Mouse (Mus musculus): Measurements from ENCODE around the gene Olfr1395. TPM values are rescaled to one million over a fixed set of nuclear protein-coding genes. Genes with fewer than 3 reads are reported as not detected.

Olfr1395 gene
- polyA plus RNA-seq (2014; fragmentation: Nextera tagmentation; extraction: Ambion mirVana), result not detected in 2 replicates

GRCm38 (mm10) chr11:49141974-49142373, at the start of gene Olfr1395:
Gene Olfr1395, plus strand, starts transcription at chr11:49142274.
- DNase-seq (ENCODE audit: low spot score, missing footprints) (no peak), ATAC-seq (ENCODE audit: low FRiP score) (no peak)
- 90% methylated on average over 6 of the region's 6 CpGs for WGBS
- H3K27ac ChIP-seq (ENCODE audit: low read depth, low read length), result no peak within 1 kb of the TSS
- no peaks in the 10 kb centered on the region for H3K4me1 ChIP-seq (ENCODE audit: control insufficient read depth, insufficient read depth, low read length)
- H3K27me3 ChIP-seq (ENCODE audit: control insufficient read depth, insufficient read depth, low read length), result no peaks in the 10 kb centered on the region
- no peak within 1 kb of the TSS for H3K4me3 ChIP-seq (ENCODE audit: low read depth, low read length)
- no peaks in the 10 kb centered on the region for H3K36me3 ChIP-seq (ENCODE audit: control insufficient read depth, insufficient read depth, low read length)
- no peak within 1 kb of the TSS for H3K4me2 ChIP-seq
- no peaks in the 10 kb centered on the region for H3K9me3 ChIP-seq (ENCODE audit: control insufficient read depth, low read length)
- H3K9ac ChIP-seq (ENCODE audit: low read length), result no peak within 1 kb of the TSS

GRCm38 (mm10) chr11:49092786-49093185, 49.3 kb upstream of the Olfr1395 start:
- Histone ChIP-seq H3K36me3 (ENCODE audit: control insufficient read depth, insufficient read depth, low read length) (no peaks in the 10 kb centered on the region), H3K27me3 (ENCODE audit: control insufficient read depth, insufficient read depth, low read length) (no peaks in the 10 kb centered on the region), H3K4me1 (ENCODE audit: control insufficient read depth, insufficient read depth, low read length) (no peaks in the 10 kb centered on the region; the same call in 1 of the 2 replicates), H3K4me3 (ENCODE audit: low read depth, low read length) (no peak overlapping the region), H3K4me2 (no peak overlapping the region), H3K9ac (ENCODE audit: low read length) (no peak overlapping the region), H3K9me3 (ENCODE audit: control insufficient read depth, low read length) (no peaks in the 10 kb centered on the region), H3K27ac (ENCODE audit: low read depth, low read length) (no peak overlapping the region)
- ATAC-seq (ENCODE audit: low FRiP score) (no peak), DNase-seq (ENCODE audit: low spot score, missing footprints) (no peak)
- WGBS, result 95% methylated on average over 2 of the region's 2 CpGs

- Histone ChIP-seq H3K36me3 (ENCODE audit: control insufficient read depth, insufficient read depth, low read length) (no peaks in the 10 kb centered on the region), H3K9me3 (ENCODE audit: control insufficient read depth, low read length) (no peaks in the 10 kb centered on the region), H3K4me2 (no peak overlapping the region), H3K27ac (ENCODE audit: low read depth, low read length) (no peak overlapping the region), H3K4me3 (ENCODE audit: low read depth, low read length) (no peak overlapping the region), H3K9ac (ENCODE audit: low read length) (no peak overlapping the region), H3K27me3 (ENCODE audit: control insufficient read depth, insufficient read depth, low read length) (no peaks in the 10 kb centered on the region), H3K4me1 (ENCODE audit: control insufficient read depth, insufficient read depth, low read length) (no peaks in the 10 kb centered on the region)
- WGBS, result 89% methylated on average over 6 of the region's 6 CpGs
- DNase-seq (ENCODE audit: low spot score, missing footprints), result no peak
- no peak for ATAC-seq (ENCODE audit: low FRiP score)
Measured at GRCm38 (mm10) chr11:49093861-49094660, 48.0 kb upstream of the Olfr1395 start.

GRCm38 (mm10) chr11:49095367-49095766, 46.7 kb upstream of the Olfr1395 start:
- 83% methylated on average over 4 of the region's 4 CpGs for WGBS
- no peaks in the 10 kb centered on the region for H3K4me1 ChIP-seq (ENCODE audit: control insufficient read depth, insufficient read depth, low read length)
- H3K36me3 ChIP-seq (ENCODE audit: control insufficient read depth, insufficient read depth, low read length), result no peaks in the 10 kb centered on the region
- no peak overlapping the region for H3K27ac ChIP-seq (ENCODE audit: low read depth, low read length)
- H3K9ac ChIP-seq (ENCODE audit: low read length), result no peak overlapping the region
- no peaks in the 10 kb centered on the region for H3K9me3 ChIP-seq (ENCODE audit: control insufficient read depth, low read length)
- H3K4me3 ChIP-seq (ENCODE audit: low read depth, low read length), result no peak overlapping the region
- H3K4me2 ChIP-seq, result no peak overlapping the region
- DNase-seq (ENCODE audit: low spot score, missing footprints) (no peak), ATAC-seq (ENCODE audit: low FRiP score) (no peak)
- H3K27me3 ChIP-seq (ENCODE audit: control insufficient read depth, insufficient read depth, low read length), result no peaks in the 10 kb centered on the region

GRCm38 (mm10) chr11:49100409-49100808, 41.7 kb upstream of the Olfr1395 start:
- Histone ChIP-seq H3K4me1 (ENCODE audit: control insufficient read depth, insufficient read depth, low read length) (no peaks in the 10 kb centered on the region), H3K27ac (ENCODE audit: low read depth, low read length) (no peak overlapping the region), H3K9ac (ENCODE audit: low read length) (no peak overlapping the region), H3K4me2 (no peak overlapping the region), H3K4me3 (ENCODE audit: low read depth, low read length) (no peak overlapping the region), H3K27me3 (ENCODE audit: control insufficient read depth, insufficient read depth, low read length) (no peaks in the 10 kb centered on the region), H3K9me3 (ENCODE audit: control insufficient read depth, low read length) (no peaks in the 10 kb centered on the region), H3K36me3 (ENCODE audit: control insufficient read depth, insufficient read depth, low read length) (no peaks in the 10 kb centered on the region)
- ATAC-seq (ENCODE audit: low FRiP score) (no peak), DNase-seq (ENCODE audit: low spot score, missing footprints) (no peak)
- WGBS, result 93% methylated on average over 3 of the region's 3 CpGs

- WGBS, result 55% methylated on average over 5 of the region's 5 CpGs
- no peak overlapping the region for H3K4me3 ChIP-seq (ENCODE audit: low read depth, low read length)
- H3K36me3 ChIP-seq (ENCODE audit: control insufficient read depth, insufficient read depth, low read length), result no peaks in the 10 kb centered on the region
- no peak overlapping the region for H3K4me2 ChIP-seq
- H3K27ac ChIP-seq (ENCODE audit: low read depth, low read length), result no peak overlapping the region
- H3K27me3 ChIP-seq (ENCODE audit: control insufficient read depth, insufficient read depth, low read length), result no peaks in the 10 kb centered on the region
- H3K4me1 ChIP-seq (ENCODE audit: control insufficient read depth, insufficient read depth, low read length), result no peaks in the 10 kb centered on the region
- no peak for DNase-seq (ENCODE audit: low spot score, missing footprints)
- H3K9me3 ChIP-seq (ENCODE audit: control insufficient read depth, low read length), result no peaks in the 10 kb centered on the region
- no peak for ATAC-seq (ENCODE audit: low FRiP score)
- H3K9ac ChIP-seq (ENCODE audit: low read length), result no peak overlapping the region
Measured at GRCm38 (mm10) chr11:49101500-49101899, 40.6 kb upstream of the Olfr1395 start.

- no peaks in the 10 kb centered on the region for H3K27me3 ChIP-seq (ENCODE audit: control insufficient read depth, insufficient read depth, low read length)
Measured at GRCm38 (mm10) chr11:49103047-49103693, 38.9 kb upstream of the Olfr1395 start.

GRCm38 (mm10) chr11:49105752-49106151, 36.3 kb upstream of the Olfr1395 start:
- ATAC-seq (ENCODE audit: low FRiP score) (no peak), DNase-seq (ENCODE audit: low spot score, missing footprints) (no peak)
- Histone ChIP-seq H3K4me1 (ENCODE audit: control insufficient read depth, insufficient read depth, low read length) (no peaks in the 10 kb centered on the region), H3K4me3 (ENCODE audit: low read depth, low read length) (no peak overlapping the region), H3K36me3 (ENCODE audit: control insufficient read depth, insufficient read depth, low read length) (no peaks in the 10 kb centered on the region), H3K9ac (ENCODE audit: low read length) (no peak overlapping the region), H3K27me3 (ENCODE audit: control insufficient read depth, insufficient read depth, low read length) (no peaks in the 10 kb centered on the region), H3K27ac (ENCODE audit: low read depth, low read length) (no peak overlapping the region), H3K9me3 (ENCODE audit: control insufficient read depth, low read length) (no peaks in the 10 kb centered on the region), H3K4me2 (no peak overlapping the region)
- 50% methylated on average over 1 of the region's 1 CpGs for WGBS

More at GRCm38 (mm10) chr11:49103047-49103693, 38.9 kb upstream of the Olfr1395 start:
- 20% methylated on average over 8 of the region's 8 CpGs for WGBS
- Histone ChIP-seq H3K4me2 (no peak overlapping the region), H3K9me3 (ENCODE audit: control insufficient read depth, low read length) (no peaks in the 10 kb centered on the region), H3K36me3 (ENCODE audit: control insufficient read depth, insufficient read depth, low read length) (no peaks in the 10 kb centered on the region), H3K9ac (ENCODE audit: low read length) (no peak overlapping the region), H3K4me1 (ENCODE audit: control insufficient read depth, insufficient read depth, low read length) (no peaks in the 10 kb centered on the region), H3K27ac (ENCODE audit: low read depth, low read length) (no peak overlapping the region), H3K4me3 (ENCODE audit: low read depth, low read length) (no peak overlapping the region)
- DNase-seq (ENCODE audit: low spot score, missing footprints) (peak; percentile 96), ATAC-seq (ENCODE audit: low FRiP score) (peak; percentile 81)
